Mouse (Mus musculus) MEL (cell line): ENCODE measurements around the gene Ccdc125.
A peak's percentile ranks its signal among the peaks of the same experiment; 100 is the strongest.

Source experiments
- CTCF ChIP-seq, 3 experiments: IDR thresholded peaks in 2 of 3; conservative IDR thresholded peaks in 1 of 3; 2 replicates each; pipeline ENCODE4 v1.5.1; 2011 to 2012; ENCODE audit warnings: low read length in 3 of 3, low read depth in 2 of 3, mild to moderate bottlenecking in 2 of 3, improper control_type of control experiment in 1 of 3, inconsistent platforms in 1 of 3, mixed read lengths in 1 of 3, moderate library complexity in 1 of 3; ENCODE audit not compliant: control insufficient read depth in 1 of 3, insufficient read depth in 1 of 3, poor library complexity in 1 of 3, severe bottlenecking in 1 of 3
- USF1 ChIP-seq: IDR thresholded peaks from 2 replicates; pipeline ENCODE4 v1.6.1; 2014; ENCODE audit warnings: low read depth, mild to moderate bottlenecking, inconsistent platforms, low read length, improper control_type of control experiment, moderate library complexity

DNA sequence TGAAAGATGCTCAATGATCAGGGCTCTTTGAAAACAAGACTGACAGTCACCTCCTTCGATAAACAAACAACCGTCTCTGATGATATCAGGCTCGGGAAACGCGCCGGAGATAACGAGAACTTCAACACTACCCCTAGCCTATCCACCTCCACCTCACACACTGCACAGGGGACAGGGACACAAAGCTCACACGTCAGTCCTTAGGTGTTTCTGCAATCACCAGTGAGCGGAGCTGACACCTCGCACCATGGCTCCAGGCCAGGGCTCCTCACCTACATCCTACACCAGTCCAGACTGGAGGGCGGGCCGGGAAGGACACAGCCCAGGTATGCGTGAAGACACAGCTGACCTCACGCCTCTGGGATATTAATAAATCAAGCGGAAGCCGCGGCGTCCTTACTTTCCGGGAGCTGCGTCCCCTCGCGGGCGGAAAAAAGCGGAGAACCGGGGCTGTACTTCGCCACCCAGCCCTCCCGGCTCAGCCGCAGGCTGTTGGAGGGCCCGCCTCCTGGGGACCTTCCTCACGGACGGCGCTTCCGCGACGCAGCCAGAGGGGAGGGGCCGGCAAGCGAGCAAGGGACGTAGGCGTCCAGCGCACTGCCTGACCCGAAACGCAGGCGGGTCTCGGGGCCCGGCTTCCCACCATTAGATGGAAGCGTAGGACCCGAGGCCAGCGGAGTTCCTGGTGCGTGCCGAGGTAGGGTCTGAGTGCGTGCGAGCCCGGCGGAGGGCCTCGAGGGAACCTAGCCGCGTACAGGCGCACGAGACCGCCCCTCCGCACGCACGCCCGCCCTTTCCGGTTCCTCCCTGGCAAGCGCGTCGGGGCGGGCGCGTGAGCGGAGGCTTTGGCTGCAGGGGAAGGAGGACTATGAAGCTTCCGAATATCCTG, 18.7 kb upstream of the Ccdc125 start, which contains the start of the genes Ak6 and Rad17:
- TF ChIP-seq CTCF (IDR thresholded peaks at IDR 0.05 in 2 of 3, conservative IDR thresholded peaks at IDR 0.05 in 1 of 3; ENCODE audit: control insufficient read depth in 1 of 3, insufficient read depth in 1 of 3, low read depth in 2 of 3, low read length in 3 of 3, poor library complexity in 1 of 3, severe bottlenecking in 1 of 3) (peak in 1 of 3 experiments; percentile 12; a peak in 1 of 6 replicates), USF1 (peak; percentile 19; the same call in 1 of the 2 replicates)
